Mouse (Mus musculus) myocyte (in vitro differentiated cells): ENCODE data around the gene Atpaf1.

Experiments
- MAX ChIP-seq: IDR thresholded peaks from one replicate; pipeline ENCODE4 v1.6.1; 2011; ENCODE audit warnings: low read depth, mild to moderate bottlenecking, control low read depth
- MYOG ChIP-seq, 3 experiments: IDR thresholded peaks; one replicate each; pipeline ENCODE4 v1.6.1; 2011; ENCODE audit warnings: control low read depth in 2 of 3, low read depth in 2 of 3, mild to moderate bottlenecking in 2 of 3; ENCODE audit not compliant: insufficient read length in 2 of 3, control insufficient read depth in 1 of 3, insufficient read depth in 1 of 3
- POLR2A ChIP-seq: IDR thresholded peaks from one replicate; pipeline ENCODE4 v1.6.1; 2011; ENCODE audit warnings: low read depth, mild to moderate bottlenecking, control low read depth, moderate library complexity; ENCODE audit not compliant: insufficient read length
- POLR2AphosphoS2 ChIP-seq: IDR thresholded peaks from one replicate; pipeline ENCODE4 v1.6.1; 2011; ENCODE audit warnings: low read depth, control low read depth; ENCODE audit not compliant: insufficient read length
- TCF12 ChIP-seq: IDR thresholded peaks from one replicate; pipeline ENCODE4 v1.6.1; 2011; ENCODE audit warnings: mild to moderate bottlenecking, control low read depth; ENCODE audit not compliant: poor library complexity, insufficient read depth, severe bottlenecking
- TCF3 ChIP-seq: IDR thresholded peaks from one replicate; pipeline ENCODE4 v1.6.1; 2011; ENCODE audit warnings: low read depth, control low read depth; ENCODE audit not compliant: insufficient read length

DNA sequence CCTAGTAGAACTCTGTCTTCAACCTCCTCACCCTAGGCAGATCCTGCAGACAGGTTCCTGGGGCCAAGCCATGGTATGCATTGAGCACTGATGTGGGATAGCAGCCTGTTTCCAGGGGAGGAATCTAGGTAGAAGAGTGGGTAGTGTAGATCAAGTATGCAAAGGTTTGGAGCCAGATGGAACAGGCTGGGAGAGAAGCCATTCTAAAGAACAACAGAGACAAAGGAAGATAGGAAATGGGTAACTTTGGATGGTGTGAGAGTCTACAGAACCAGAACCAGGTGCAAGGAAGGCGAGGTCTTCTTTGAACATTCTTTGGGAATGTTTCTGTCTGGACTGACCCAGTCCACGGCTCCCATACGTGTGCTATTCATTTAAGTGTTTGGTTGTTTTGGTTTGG, 42.5 kb downstream of the Atpaf1 start:
- TF ChIP-seq MAX (no peak), POLR2AphosphoS2 (no peak), POLR2A (no peak), MYOG (IDR thresholded peaks at IDR 0.05; ENCODE audit: control insufficient read depth in 1 of 3, insufficient read depth in 1 of 3, insufficient read length in 2 of 3, low read depth in 2 of 3) (no peak), TCF3 (no peak), TCF12 (no peak)
